Mouse (Mus musculus) heart, embryonic 15.5 days (tissue): Measurements from ENCODE around the gene Ambn. TPM values are rescaled to one million over a fixed set of nuclear protein-coding genes. Genes with fewer than 3 reads are reported as not detected.

Experiments
- ATAC-seq: fragments of 200-750 bp; cut with Nextera tagmentation; replicated peaks from 2 replicates; pipeline ENCODE4 v1.8.0; 2017; ENCODE audit warnings: low read depth, moderate TSS enrichment; ENCODE audit not compliant: insufficient number of reproducible peaks, insufficient read depth, low FRiP score
- H3K27ac ChIP-seq: fragments of 300-500 bp; sonication (generic); 2 replicates; pipeline ENCODE4 v1.5.1; 2015; ENCODE audit warnings: mild to moderate bottlenecking, inconsistent platforms
- H3K27me3 ChIP-seq: fragments of 300-500 bp; sonication (generic); 2 replicates; pipeline ENCODE4 v1.6.1; 2015; ENCODE audit warnings: inconsistent platforms
- H3K36me3 ChIP-seq: fragments of 300-500 bp; sonication (generic); 2 replicates; pipeline ENCODE4 v1.6.1; 2015; ENCODE audit warnings: mild to moderate bottlenecking, inconsistent platforms
- H3K4me1 ChIP-seq: fragments of 300-500 bp; sonication (generic); replicated peaks from 2 replicates; pipeline ENCODE4 v1.6.1; 2015; ENCODE audit warnings: inconsistent platforms
- H3K4me2 ChIP-seq: fragments of 300-500 bp; sonication (generic); 2 replicates; pipeline ENCODE4 v1.6.1; 2015; ENCODE audit warnings: inconsistent platforms, mild to moderate bottlenecking, moderate library complexity
- H3K4me3 ChIP-seq: fragments of 300-500 bp; sonication (generic); 2 replicates; pipeline ENCODE4 v1.5.1; 2015; ENCODE audit warnings: mild to moderate bottlenecking, inconsistent platforms
- H3K9ac ChIP-seq: fragments of 300-500 bp; sonication (generic); 2 replicates; pipeline ENCODE4 v1.6.1; 2015; ENCODE audit warnings: mild to moderate bottlenecking, inconsistent platforms
- H3K9me3 ChIP-seq: fragments of 300-500 bp; sonication (generic); replicated peaks from 2 replicates; pipeline ENCODE4 v1.6.1; 2016; ENCODE audit warnings: inconsistent platforms
- WGBS: fragments of 180-500 bp; shearing (Covaris S2); methylation state at CpG from one replicate; pipeline ENCODE4 v1.1.7; 2015; ENCODE audit warnings: mixed read lengths; 5-methylcytosine and 5-hydroxymethylcytosine counted together
- polyA plus RNA-seq: library from polyadenylated mRNA; unstranded; fragments of >200 nt; fragmentation: Nextera tagmentation; extraction: Ambion mirVana; gene quantifications from 2 replicates; pipeline ENCODE4 v1.2.1, GENCODE M21; 2015

Gene Ambn
- polyA plus RNA-seq, 1 experiment from 2014 or later = not detected

DNA sequence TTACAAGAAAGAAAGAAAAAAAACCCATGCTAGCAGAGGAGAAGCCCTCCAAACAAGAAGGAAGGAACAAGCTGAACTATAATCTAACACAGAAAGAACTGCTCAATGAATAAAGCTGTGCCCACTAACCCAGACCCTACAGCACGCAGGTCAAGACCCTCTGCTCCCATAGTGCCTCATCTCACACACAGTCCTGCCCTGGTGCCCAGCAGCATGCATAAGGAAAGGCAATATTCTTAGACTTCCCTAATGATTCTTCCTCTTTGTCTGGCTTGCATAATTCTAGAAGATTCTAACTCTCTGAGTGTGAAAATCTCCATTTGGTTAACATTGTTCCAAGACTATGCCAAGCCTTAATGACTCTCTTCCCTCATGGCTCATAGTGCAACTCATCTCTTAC, 53.2 kb downstream of the Ambn start:
- Histone ChIP-seq H3K36me3 (no peaks in the 10 kb centered on the region), H3K4me2 (no peak overlapping the region), H3K9me3 (no peaks in the 10 kb centered on the region), H3K27ac (no peak overlapping the region), H3K4me1 (no peaks in the 10 kb centered on the region), H3K9ac (no peak overlapping the region), H3K27me3 (no peaks in the 10 kb centered on the region), H3K4me3 (no peak overlapping the region)
- 88% methylated on average over 1 of the region's 1 CpGs for WGBS
- no peak for ATAC-seq

Other genes starting within 250 kb of the Ambn start
- gene Gm7714, start 187.1 kb upstream of the Ambn start, polyA plus RNA-seq = not detected in 2 replicates
- gene Prol1, start 138.7 kb upstream of the Ambn start, polyA plus RNA-seq = not detected in 2 replicates
- gene Amtn, start 79.9 kb upstream of the Ambn start, polyA plus RNA-seq = not detected in 2 replicates
- gene Enam, start 32.0 kb downstream of the Ambn start, polyA plus RNA-seq = 0.03 TPM in 1 of 2 replicates, not detected in the other
- 0.09 and 0.13 TPM in 2 replicates for gene Jchain, start 71.9 kb downstream of the Ambn start, polyA plus RNA-seq
- gene Utp3, start 98.5 kb downstream of the Ambn start, polyA plus RNA-seq = 44.1 and 45.1 TPM in 2 replicates
- gene Rufy3, start 109.0 kb downstream of the Ambn start, polyA plus RNA-seq = 9.2 and 14.5 TPM in 2 replicates
- gene Grsf1, start 220.2 kb downstream of the Ambn start, polyA plus RNA-seq = 67.4 and 71.0 TPM in 2 replicates